Mouse (Mus musculus): ENCODE data around the gene Stk39. TPM values are rescaled to one million over a fixed set of nuclear protein-coding genes. Genes with fewer than 3 reads are reported as not detected.

Gene Stk39
- polyA plus RNA-seq, 1 experiment from 2014 or later: 46.5 TPM

GRCm38 (mm10) chr2:68386313-68386863, 85.7 kb downstream of the Stk39 start:
- Histone ChIP-seq H3K4me2 (replicated peaks) (no peak overlapping the region), H3K4me3 (no peak overlapping the region), H3K9me3 (no peaks in the 10 kb centered on the region), H3K27me3 (replicated peaks) (no peaks in the 10 kb centered on the region), H3K4me1 (peaks cover 11% of the 10 kb centered on the region), H3K36me3 (no peaks in the 10 kb centered on the region), H3K27ac (no peak overlapping the region), H3K9ac (no peak overlapping the region)
- WGBS: 24% methylated on average over 10 of the region's 10 CpGs
- ATAC-seq (ENCODE audit: low FRiP score, low read depth): peak; percentile 53

- Histone ChIP-seq H3K9me3 (no peaks in the 10 kb centered on the region), H3K9ac (no peak overlapping the region), H3K4me1 (peaks cover 15% of the 10 kb centered on the region), H3K4me2 (replicated peaks) (no peak overlapping the region), H3K27me3 (replicated peaks) (no peaks in the 10 kb centered on the region), H3K36me3 (no peaks in the 10 kb centered on the region), H3K4me3 (no peak overlapping the region), H3K27ac (no peak overlapping the region)
- peak; percentile 29 for ATAC-seq (ENCODE audit: low FRiP score, low read depth)
- 72% methylated on average over 9 of the region's 9 CpGs for WGBS
Observed at GRCm38 (mm10) chr2:68385654-68386312, 86.3 kb downstream of the Stk39 start.

GRCm38 (mm10) chr2:68383964-68384363, 88.1 kb downstream of the Stk39 start:
- Histone ChIP-seq H3K27me3 (replicated peaks) (no peaks in the 10 kb centered on the region), H3K4me1 (peaks cover 15% of the 10 kb centered on the region), H3K27ac (no peak overlapping the region), H3K9ac (no peak overlapping the region), H3K36me3 (no peaks in the 10 kb centered on the region), H3K4me2 (replicated peaks) (no peak overlapping the region), H3K4me3 (no peak overlapping the region), H3K9me3 (no peaks in the 10 kb centered on the region)
- ATAC-seq (ENCODE audit: low FRiP score, low read depth): no peak
- WGBS: 91% methylated on average over 4 of the region's 4 CpGs

GRCm38 (mm10) chr2:68382394-68383059, 89.5 kb downstream of the Stk39 start:
- ATAC-seq (ENCODE audit: low FRiP score, low read depth): no peak

GRCm38 (mm10) chr2:68381881-68382280, 90.2 kb downstream of the Stk39 start:
- Histone ChIP-seq H3K4me1 (peaks cover 21% of the 10 kb centered on the region), H3K4me2 (replicated peaks) (no peak overlapping the region), H3K27me3 (replicated peaks) (no peaks in the 10 kb centered on the region), H3K4me3 (no peak overlapping the region), H3K27ac (no peak overlapping the region), H3K9me3 (no peaks in the 10 kb centered on the region), H3K9ac (no peak overlapping the region), H3K36me3 (no peaks in the 10 kb centered on the region)
- ATAC-seq (ENCODE audit: low FRiP score, low read depth): no peak
- 80% methylated on average over 4 of the region's 4 CpGs for WGBS

More at GRCm38 (mm10) chr2:68382394-68383059, 89.5 kb downstream of the Stk39 start:
- Histone ChIP-seq H3K27me3 (replicated peaks) (no peaks in the 10 kb centered on the region), H3K4me3 (no peak overlapping the region), H3K4me1 (peaks cover 21% of the 10 kb centered on the region), H3K27ac (no peak overlapping the region), H3K36me3 (no peaks in the 10 kb centered on the region), H3K9me3 (no peaks in the 10 kb centered on the region), H3K4me2 (replicated peaks) (no peak overlapping the region), H3K9ac (no peak overlapping the region)
- 55% methylated on average over 11 of the region's 11 CpGs for WGBS

- H3K27me3 ChIP-seq (replicated peaks): no peaks in the 10 kb centered on the region
- H3K4me3 ChIP-seq: no peak overlapping the region
- H3K36me3 ChIP-seq: no peaks in the 10 kb centered on the region
- no peak overlapping the region for H3K9ac ChIP-seq
- H3K4me2 ChIP-seq (replicated peaks): no peak overlapping the region
- 50% methylated on average over 6 of the region's 6 CpGs for WGBS
- H3K4me1 ChIP-seq: peaks cover 18% of the 10 kb centered on the region
- H3K9me3 ChIP-seq: no peaks in the 10 kb centered on the region
- H3K27ac ChIP-seq: no peak overlapping the region
- ATAC-seq (ENCODE audit: low FRiP score, low read depth): no peak
Observed at GRCm38 (mm10) chr2:68381205-68381604, 90.9 kb downstream of the Stk39 start.

GRCm38 (mm10) chr2:68379631-68380030, 92.4 kb downstream of the Stk39 start:
- no peak overlapping the region for H3K9ac ChIP-seq
- H3K9me3 ChIP-seq: no peaks in the 10 kb centered on the region
- H3K4me2 ChIP-seq (replicated peaks): no peak overlapping the region
- no peak overlapping the region for H3K27ac ChIP-seq
- no peak overlapping the region for H3K4me3 ChIP-seq
- 56% methylated on average over 11 of the region's 11 CpGs for WGBS
- H3K36me3 ChIP-seq: no peaks in the 10 kb centered on the region
- peaks cover 13% of the 10 kb centered on the region for H3K4me1 ChIP-seq
- ATAC-seq (ENCODE audit: low FRiP score, low read depth): no peak
- H3K27me3 ChIP-seq (replicated peaks): no peaks in the 10 kb centered on the region

- H3K27ac ChIP-seq: no peak overlapping the region
- no peak overlapping the region for H3K4me2 ChIP-seq (replicated peaks)
- no peaks in the 10 kb centered on the region for H3K36me3 ChIP-seq
- 90% methylated on average over 8 of the region's 8 CpGs for WGBS
- H3K27me3 ChIP-seq (replicated peaks): no peaks in the 10 kb centered on the region
- no peak for ATAC-seq (ENCODE audit: low FRiP score, low read depth)
- H3K9me3 ChIP-seq: no peaks in the 10 kb centered on the region
- peaks cover 10% of the 10 kb centered on the region for H3K4me1 ChIP-seq
- H3K9ac ChIP-seq: no peak overlapping the region
- no peak overlapping the region for H3K4me3 ChIP-seq
Observed at GRCm38 (mm10) chr2:68378319-68378718, 93.7 kb downstream of the Stk39 start.

GRCm38 (mm10) chr2:68377251-68377681, 94.8 kb downstream of the Stk39 start:
- WGBS: 82% methylated on average over 6 of the region's 6 CpGs
- no peaks in the 10 kb centered on the region for H3K36me3 ChIP-seq
- H3K9me3 ChIP-seq: no peaks in the 10 kb centered on the region
- no peaks in the 10 kb centered on the region for H3K27me3 ChIP-seq (replicated peaks)
- peaks cover 10% of the 10 kb centered on the region for H3K4me1 ChIP-seq
- H3K4me2 ChIP-seq (replicated peaks): no peak overlapping the region
- ATAC-seq (ENCODE audit: low FRiP score, low read depth): no peak
- no peak overlapping the region for H3K9ac ChIP-seq
- no peak overlapping the region for H3K27ac ChIP-seq
- no peak overlapping the region for H3K4me3 ChIP-seq

GRCm38 (mm10) chr2:68376660-68377059, 95.4 kb downstream of the Stk39 start:
- H3K9ac ChIP-seq: no peak overlapping the region
- no peaks in the 10 kb centered on the region for H3K27me3 ChIP-seq (replicated peaks)
- no peak overlapping the region for H3K4me2 ChIP-seq (replicated peaks)
- WGBS: 90% methylated on average over 12 of the region's 12 CpGs
- H3K4me1 ChIP-seq: peaks cover 10% of the 10 kb centered on the region
- no peaks in the 10 kb centered on the region for H3K9me3 ChIP-seq
- no peaks in the 10 kb centered on the region for H3K36me3 ChIP-seq
- H3K27ac ChIP-seq: no peak overlapping the region
- ATAC-seq (ENCODE audit: low FRiP score, low read depth): no peak
- H3K4me3 ChIP-seq: no peak overlapping the region

GRCm38 (mm10) chr2:68374202-68374601, 97.9 kb downstream of the Stk39 start:
- Histone ChIP-seq H3K36me3 (no peaks in the 10 kb centered on the region), H3K9ac (no peak overlapping the region), H3K4me1 (peaks cover 17% of the 10 kb centered on the region), H3K27ac (no peak overlapping the region), H3K9me3 (no peaks in the 10 kb centered on the region), H3K4me2 (replicated peaks) (no peak overlapping the region), H3K4me3 (no peak overlapping the region), H3K27me3 (replicated peaks) (no peaks in the 10 kb centered on the region)
- 83% methylated on average over 7 of the region's 7 CpGs for WGBS
- ATAC-seq (ENCODE audit: low FRiP score, low read depth): no peak

GRCm38 (mm10) chr2:68371912-68372311, 100.2 kb downstream of the Stk39 start:
- no peaks in the 10 kb centered on the region for H3K27me3 ChIP-seq (replicated peaks)
- H3K27ac ChIP-seq: no peak overlapping the region
- ATAC-seq (ENCODE audit: low FRiP score, low read depth): no peak
- H3K4me2 ChIP-seq (replicated peaks): no peak overlapping the region
- H3K4me3 ChIP-seq: no peak overlapping the region
- 84% methylated on average over 6 of the region's 6 CpGs for WGBS
- no peak overlapping the region for H3K9ac ChIP-seq
- peaks cover 18% of the 10 kb centered on the region for H3K4me1 ChIP-seq
- H3K9me3 ChIP-seq: no peaks in the 10 kb centered on the region
- no peaks in the 10 kb centered on the region for H3K36me3 ChIP-seq
